Mouse (Mus musculus) liver, embryonic 13.5 days (tissue): ENCODE results near the gene Gspt1. TPM values are rescaled to one million over a fixed set of nuclear protein-coding genes. Genes with fewer than 3 reads are reported as not detected.

Experiments
- ATAC-seq: fragments of 200-750 bp; cut with Nextera tagmentation; 2 replicates; pipeline ENCODE4 v1.8.0; 2017; ENCODE audit warnings: low read depth, mild to moderate bottlenecking, moderate number of reproducible peaks, moderate library complexity
- DNase-seq: peaks from one replicate; pipeline ENCODE4 v3.0.0; 2022
- H3K27ac ChIP-seq: fragments of 300-500 bp; sonication (generic); 2 replicates; pipeline ENCODE4 v1.5.1; 2015; ENCODE audit warnings: moderate library complexity, mild to moderate bottlenecking, inconsistent platforms
- H3K27me3 ChIP-seq: fragments of 300-500 bp; sonication (generic); 2 replicates; pipeline ENCODE4 v1.6.1; 2015; ENCODE audit warnings: mild to moderate bottlenecking, inconsistent platforms
- H3K36me3 ChIP-seq: fragments of 300-500 bp; sonication (generic); 2 replicates; pipeline ENCODE4 v1.6.1; 2015; ENCODE audit warnings: mild to moderate bottlenecking, inconsistent platforms
- H3K4me1 ChIP-seq: fragments of 300-500 bp; sonication (generic); replicated peaks from 2 replicates; pipeline ENCODE4 v1.6.1; 2015; ENCODE audit warnings: inconsistent platforms
- H3K4me2 ChIP-seq: fragments of 300-500 bp; sonication (generic); 2 replicates; pipeline ENCODE4 v1.6.1; 2015; ENCODE audit warnings: inconsistent platforms, mild to moderate bottlenecking, moderate library complexity
- H3K4me3 ChIP-seq: fragments of 300-500 bp; sonication (generic); replicated peaks from 2 replicates; pipeline ENCODE4 v1.5.1; 2015; ENCODE audit warnings: mild to moderate bottlenecking, inconsistent platforms
- H3K9ac ChIP-seq: fragments of 300-500 bp; sonication (generic); 2 replicates; pipeline ENCODE4 v1.6.1; 2015; ENCODE audit warnings: mild to moderate bottlenecking, inconsistent platforms
- H3K9me3 ChIP-seq: fragments of 300-500 bp; sonication (generic); replicated peaks from 2 replicates; pipeline ENCODE4 v1.6.1; 2016; ENCODE audit warnings: inconsistent platforms
- WGBS: fragments of 180-500 bp; shearing (Covaris S2); methylation state at CpG from one replicate; pipeline ENCODE4 v1.1.7; 2015; ENCODE audit not compliant: insufficient replicate concordance; 5-methylcytosine and 5-hydroxymethylcytosine counted together
- polyA plus RNA-seq: library from polyadenylated mRNA; unstranded; fragments of >200 nt; fragmentation: Nextera tagmentation; extraction: Ambion mirVana; gene quantifications from 2 replicates; pipeline ENCODE4 v1.2.1, GENCODE M21; 2015

Gene Gspt1
- polyA plus RNA-seq, 1 experiment from 2014 or later = 61.0 TPM

DNA sequence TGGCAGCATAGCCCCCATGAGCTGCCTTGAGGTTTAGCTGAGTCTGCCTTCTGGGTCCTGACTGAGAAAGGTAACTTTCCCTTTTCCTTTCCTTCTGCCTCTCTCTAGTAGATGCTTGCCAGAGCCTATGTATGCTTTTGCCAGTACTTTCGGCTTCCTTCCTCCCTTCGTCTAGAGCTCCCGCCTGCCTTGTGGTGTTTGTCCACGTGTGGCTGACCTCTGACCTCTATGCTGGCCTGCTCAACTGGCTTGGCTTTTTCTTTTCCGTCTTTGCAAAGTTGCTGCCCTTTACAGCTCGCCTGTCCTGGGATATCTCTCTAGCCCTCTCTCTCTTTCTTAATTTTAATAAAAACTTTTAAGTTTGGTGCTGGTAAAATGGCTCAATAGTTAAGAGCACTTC is 15.7 kb upstream of the Gspt1 start:
- no peaks in the 10 kb centered on the region for H3K36me3 ChIP-seq
- H3K4me1 ChIP-seq = peaks cover 27% of the 10 kb centered on the region
- H3K9ac ChIP-seq = 0 out of 2 replicates have a peak overlapping the region, but pooled peaks have one; percentile 47
- DNase-seq (no peak), ATAC-seq (no peak)
- 44% methylated on average over 6 of the region's 6 CpGs for WGBS
- H3K27ac ChIP-seq = peak overlapping the region; percentile 93
- no peak overlapping the region for H3K4me2 ChIP-seq
- H3K4me3 ChIP-seq = no peak overlapping the region
- no peaks in the 10 kb centered on the region for H3K9me3 ChIP-seq
- no peaks in the 10 kb centered on the region for H3K27me3 ChIP-seq

DNA sequence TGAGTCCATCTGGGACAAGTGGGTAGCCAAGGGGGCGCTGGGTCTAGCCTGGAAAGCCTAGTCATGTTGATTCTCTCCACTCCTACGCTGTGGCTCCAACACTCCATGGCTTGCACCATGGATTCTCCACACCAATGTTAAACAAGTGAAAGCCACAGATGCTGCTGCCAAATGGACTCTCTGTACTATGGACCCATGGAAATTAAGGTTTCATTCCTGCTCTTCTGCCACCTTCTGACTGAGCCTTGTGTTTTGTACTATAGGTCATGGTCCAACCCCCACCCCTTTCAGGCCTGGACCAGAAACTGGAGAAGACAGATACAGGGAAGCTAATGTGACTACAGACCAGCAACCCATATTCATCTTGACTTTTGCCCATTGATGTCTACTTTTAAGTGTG is 12.4 kb upstream of the Gspt1 start:
- Histone ChIP-seq H3K36me3 (no peaks in the 10 kb centered on the region), H3K9ac (no peak overlapping the region), H3K4me3 (no peak overlapping the region), H3K27ac (no peak overlapping the region), H3K4me1 (peaks cover 23% of the 10 kb centered on the region), H3K27me3 (no peaks in the 10 kb centered on the region), H3K4me2 (no peak overlapping the region), H3K9me3 (no peaks in the 10 kb centered on the region)
- no peak for DNase-seq
- ATAC-seq = no peak
- 67% methylated on average over 2 of the region's 2 CpGs for WGBS

- H3K27me3 ChIP-seq = no peaks in the 10 kb centered on the region
- H3K9ac ChIP-seq = no peak overlapping the region
- H3K4me2 ChIP-seq = no peak overlapping the region
- no peak for ATAC-seq
- no peak overlapping the region for H3K4me3 ChIP-seq
- no peak for DNase-seq
- no peaks in the 10 kb centered on the region for H3K9me3 ChIP-seq
- no peaks in the 10 kb centered on the region for H3K36me3 ChIP-seq
- no peak overlapping the region for H3K27ac ChIP-seq
- no peaks in the 10 kb centered on the region for H3K4me1 ChIP-seq
Observed at GRCm38 (mm10) chr16:11263266-11263665, 9.1 kb upstream of the Gspt1 start.

- no peak for DNase-seq
- WGBS = 15% methylated on average over 10 of the region's 10 CpGs
- H3K4me3 ChIP-seq = peak overlapping the region; percentile 100
- no peaks in the 10 kb centered on the region for H3K9me3 ChIP-seq
- H3K4me1 ChIP-seq = peaks cover 23% of the 10 kb centered on the region
- H3K4me2 ChIP-seq = peak overlapping the region; percentile 79
- no peaks in the 10 kb centered on the region for H3K27me3 ChIP-seq
- peak overlapping the region; percentile 86 for H3K9ac ChIP-seq
- no peak for ATAC-seq
- no peaks in the 10 kb centered on the region; the same call in 1 of the 2 replicates for H3K36me3 ChIP-seq
- peak overlapping the region; percentile 83 for H3K27ac ChIP-seq
Observed at GRCm38 (mm10) chr16:11254723-11255164, 619 bp upstream of the Gspt1 start.

DNA sequence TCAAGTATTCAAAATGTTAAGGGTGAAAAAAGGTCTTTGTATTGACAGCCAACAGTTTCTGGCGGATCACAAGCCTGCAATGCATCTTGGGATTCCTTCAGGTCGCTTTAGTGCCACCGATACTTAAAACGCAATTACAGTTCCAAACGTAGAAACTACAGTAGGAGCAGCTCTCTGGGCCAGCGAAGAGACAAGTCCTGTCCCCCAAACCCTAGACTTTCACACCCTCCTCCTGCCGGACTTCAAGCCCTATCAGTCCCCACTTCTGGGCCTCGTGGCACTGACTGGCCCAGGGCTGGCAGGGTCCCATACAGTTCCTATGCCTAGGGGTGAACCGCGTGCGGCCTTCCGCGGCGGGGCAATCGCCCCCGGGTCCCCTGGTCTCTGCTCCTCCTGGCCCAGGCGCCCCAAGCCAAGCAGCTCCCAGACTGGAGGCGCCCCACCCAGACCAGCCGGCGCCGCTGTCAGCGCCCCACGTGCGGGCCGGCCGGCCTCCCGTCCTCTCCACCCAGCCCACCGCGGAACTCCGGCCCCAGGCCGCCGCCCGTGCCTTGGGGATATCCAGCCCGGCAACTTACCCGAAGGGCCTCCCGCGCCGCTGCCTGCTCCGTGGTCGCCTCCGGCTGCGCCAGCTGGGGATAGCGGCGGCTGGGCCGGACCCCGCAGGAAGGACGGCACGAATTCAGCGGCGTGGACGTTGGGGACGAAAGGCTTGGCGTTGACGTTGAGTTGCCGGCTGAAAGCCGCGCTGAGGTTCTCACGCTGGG is 877 bp downstream of the Gspt1 start:
- Histone ChIP-seq H3K4me3 (peak overlapping the region; percentile 100), H3K27me3 (no peaks in the 10 kb centered on the region), H3K36me3 (peaks cover 4% of the 10 kb centered on the region; the same call in 1 of the 2 replicates), H3K27ac (peak overlapping the region; percentile 93), H3K4me2 (peak overlapping the region; percentile 93), H3K9me3 (no peaks in the 10 kb centered on the region), H3K4me1 (peaks cover 29% of the 10 kb centered on the region), H3K9ac (peak overlapping the region; percentile 97)
- peak; percentile 66 for ATAC-seq
- WGBS = under 1% methylated on average over 58 of the region's 58 CpGs
- DNase-seq = peak; percentile 54

DNA sequence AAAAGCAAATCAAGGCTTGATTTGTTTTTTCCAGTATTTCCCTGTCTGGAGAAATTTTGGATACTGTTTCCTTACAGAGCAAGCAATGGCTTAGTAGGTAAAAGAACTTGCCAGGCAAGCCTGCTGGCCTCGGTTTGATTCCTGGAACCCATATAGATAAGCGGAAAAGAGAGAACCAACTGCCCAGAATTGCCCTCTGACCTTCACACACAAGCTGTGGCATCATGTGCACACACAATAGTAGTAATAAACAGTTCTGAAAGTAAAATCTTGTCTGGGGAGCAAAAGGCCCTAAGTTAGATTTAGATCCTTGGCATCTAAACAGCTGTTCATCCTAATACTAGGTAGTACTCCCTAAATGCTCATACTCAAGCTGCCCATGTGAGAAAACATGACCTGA is 6.3 kb downstream of the Gspt1 start:
- Histone ChIP-seq H3K9ac (no peak overlapping the region), H3K4me1 (peaks cover 59% of the 10 kb centered on the region), H3K27me3 (no peaks in the 10 kb centered on the region), H3K4me3 (no peak overlapping the region), H3K27ac (no peak overlapping the region), H3K4me2 (no peak overlapping the region), H3K9me3 (no peaks in the 10 kb centered on the region), H3K36me3 (peaks cover 10% of the 10 kb centered on the region; the same call in 1 of the 2 replicates)
- no peak for ATAC-seq
- DNase-seq = no peak
- 38% methylated on average over 2 of the region's 2 CpGs for WGBS

GRCm38 (mm10) chr16:11245767-11246166 is 8.4 kb downstream of the Gspt1 start:
- Histone ChIP-seq H3K4me2 (no peak overlapping the region), H3K4me3 (no peak overlapping the region), H3K27ac (no peak overlapping the region), H3K9ac (no peak overlapping the region), H3K27me3 (no peaks in the 10 kb centered on the region), H3K9me3 (no peaks in the 10 kb centered on the region), H3K36me3 (peaks cover 10% of the 10 kb centered on the region; the same call in 1 of the 2 replicates), H3K4me1 (peaks cover 41% of the 10 kb centered on the region)
- DNase-seq = no peak
- no peak for ATAC-seq
- WGBS = 60% methylated on average over 9 of the region's 9 CpGs

GRCm38 (mm10) chr16:11242401-11242800 is 11.7 kb downstream of the Gspt1 start:
- DNase-seq (no peak), ATAC-seq (no peak)
- Histone ChIP-seq H3K4me3 (no peak overlapping the region), H3K9me3 (no peaks in the 10 kb centered on the region), H3K4me2 (no peak overlapping the region), H3K27me3 (no peaks in the 10 kb centered on the region), H3K27ac (no peak overlapping the region), H3K9ac (no peak overlapping the region), H3K36me3 (peaks cover 26% of the 10 kb centered on the region), H3K4me1 (peaks cover 27% of the 10 kb centered on the region)
- 61% methylated on average over 1 of the region's 1 CpGs for WGBS

- Histone ChIP-seq H3K4me1 (no peaks in the 10 kb centered on the region), H3K4me2 (no peak overlapping the region), H3K27ac (no peak overlapping the region), H3K9ac (no peak overlapping the region), H3K4me3 (no peak overlapping the region), H3K9me3 (no peaks in the 10 kb centered on the region), H3K27me3 (no peaks in the 10 kb centered on the region), H3K36me3 (peaks cover 71% of the 10 kb centered on the region)
- DNase-seq (no peak), ATAC-seq (no peak)
- 76% methylated on average over 3 of the region's 3 CpGs for WGBS
Observed at GRCm38 (mm10) chr16:11217801-11218200, 36.3 kb downstream of the Gspt1 start.

DNA sequence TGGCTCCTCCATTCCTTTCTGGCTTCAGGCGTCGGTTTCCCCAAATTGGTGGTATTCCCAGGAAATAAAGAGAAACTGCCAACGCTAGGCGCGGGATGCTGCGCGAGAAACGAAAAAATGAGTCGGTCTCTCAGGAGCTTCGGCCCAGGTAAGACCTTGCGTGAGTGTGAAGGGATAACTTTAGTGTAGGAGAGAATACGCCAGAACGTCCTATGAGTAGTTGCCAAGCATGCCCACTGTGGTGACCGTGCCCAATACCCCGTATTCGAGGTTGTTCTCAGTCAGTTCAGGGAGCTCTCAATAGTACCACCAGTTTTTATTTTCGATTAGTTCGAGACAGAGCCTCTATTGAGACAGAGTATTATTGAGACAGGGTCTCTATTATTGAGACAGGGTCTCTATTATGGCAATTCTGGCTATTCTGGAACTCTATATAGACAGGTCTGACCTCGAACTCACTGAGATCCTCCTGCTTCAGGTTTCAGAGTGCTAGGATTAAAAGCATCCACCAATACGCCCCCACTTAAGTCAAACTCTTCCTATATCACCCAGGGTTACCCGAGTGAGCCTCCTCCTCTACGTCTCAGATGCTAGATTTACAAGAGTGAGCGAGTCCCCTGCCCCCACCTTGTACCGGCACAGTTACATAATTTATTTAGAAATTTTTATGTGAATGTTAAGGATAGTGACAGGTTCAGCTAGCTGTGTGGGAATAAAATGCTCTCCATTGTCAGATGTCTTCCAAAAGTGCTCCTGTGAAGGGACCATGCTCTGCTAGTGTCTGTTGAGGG is 50.3 kb downstream of the Gspt1 start:
- peak; percentile 11 for DNase-seq
- ATAC-seq = peak; percentile 67
- no peaks in the 10 kb centered on the region for H3K9me3 ChIP-seq
- H3K4me2 ChIP-seq = peak overlapping the region; percentile 91
- H3K27me3 ChIP-seq = no peaks in the 10 kb centered on the region
- H3K4me1 ChIP-seq = peaks cover 48% of the 10 kb centered on the region
- H3K4me3 ChIP-seq = peak overlapping the region; percentile 92
- WGBS = 2% methylated on average over 24 of the region's 24 CpGs
- peaks cover 53% of the 10 kb centered on the region for H3K36me3 ChIP-seq
- peak overlapping the region; percentile 83 for H3K27ac ChIP-seq
- peak overlapping the region; percentile 89 for H3K9ac ChIP-seq
